Mouse (Mus musculus) hematopoietic multipotent progenitor cell, adult 10-12 weeks (in vitro differentiated cells): ENCODE measurements around the gene Mtx1. TPM values are rescaled to one million over a fixed set of nuclear protein-coding genes. Genes with fewer than 3 reads are reported as not detected.

Experiments
- polyA plus RNA-seq: library from polyadenylated mRNA; stranded (reverse); fragments of >175 nt; gene quantifications from 2 replicates; pipeline ENCODE4 v1.2.3, GENCODE M21; 2012; ENCODE audit warnings: low replicate concordance

Mtx1 gene
- polyA plus RNA-seq = 196 and 222 TPM in 2 replicates

GRCm38 (mm10) chr3:89226900-89227299, at the start of gene Mtx1:
Gene Mtx1, minus strand, starts transcription at chr3:89227088.

GRCm38 (mm10) chr3:89270051-89270755, 43.3 kb upstream of the Mtx1 start, which contains the start of gene Slc50a1:
Gene Slc50a1, minus strand, starts transcription at chr3:89270570.

GRCm38 (mm10) chr3:89259076-89259475, 32.2 kb upstream of the Mtx1 start, which contains the start of gene Dpm3:
Gene Dpm3, plus strand, starts transcription at chr3:89259358.

GRCm38 (mm10) chr3:89246261-89247100, 19.6 kb upstream of the Mtx1 start, which contains the start of gene Trim46:
Gene Trim46, minus strand, starts transcription at chr3:89246309.

GRCm38 (mm10) chr3:89245688-89246171, 18.8 kb upstream of the Mtx1 start, which contains the start of gene Krtcap2:
Gene Krtcap2, plus strand, starts transcription at chr3:89245966.

GRCm38 (mm10) chr3:89228836-89229235, 1.9 kb upstream of the Mtx1 start, which contains the start of gene Muc1:
Gene Muc1, plus strand, starts transcription at chr3:89229057.

GRCm38 (mm10) chr3:89214681-89215411, 12.0 kb downstream of the Mtx1 start, which contains the start of gene Thbs3:
Gene Thbs3, plus strand, starts transcription at chr3:89215180.

GRCm38 (mm10) chr3:89202253-89203141, 24.4 kb downstream of the Mtx1 start, which contains the start of gene Gba:
Gene Gba, plus strand, starts transcription at chr3:89202928.

GRCm38 (mm10) chr3:89183058-89183958, 43.6 kb downstream of the Mtx1 start, which contains the start of gene Fam189b:
Gene Fam189b, plus strand, starts transcription at chr3:89183143.

GRCm38 (mm10) chr3:89177242-89178106, 49.4 kb downstream of the Mtx1 start, which contains the start of gene Scamp3:
Gene Scamp3, plus strand, starts transcription at chr3:89177473.

GRCm38 (mm10) chr3:89164506-89165267, 62.2 kb downstream of the Mtx1 start, which contains the start of gene Clk2:
Gene Clk2, plus strand, starts transcription at chr3:89164795.

GRCm38 (mm10) chr3:89159616-89160344, 67.1 kb downstream of the Mtx1 start, which contains the start of gene Hcn3:
Gene Hcn3, minus strand, starts transcription at chr3:89160196.

Other genes starting within 250 kb of the Mtx1 start
- gene Rusc1, start 133.8 kb downstream of the Mtx1 start, polyA plus RNA-seq = 39.4 and 51.6 TPM in 2 replicates
- gene Gm43738, start 126.0 kb downstream of the Mtx1 start, polyA plus RNA-seq = 0.68 TPM in 1 of 2 replicates, not detected in the other
- gene Fdps, start 125.1 kb downstream of the Mtx1 start, polyA plus RNA-seq = 4.4 and 8.8 TPM in 2 replicates
- 5.5 and 56.5 TPM in 2 replicates for gene Pklr, start 90.9 kb downstream of the Mtx1 start, polyA plus RNA-seq
- gene Hcn3, start 66.9 kb downstream of the Mtx1 start, polyA plus RNA-seq = 3.0 and 4.4 TPM in 2 replicates
- 48.8 and 75.7 TPM in 2 replicates for gene Clk2, start 62.3 kb downstream of the Mtx1 start, polyA plus RNA-seq
- gene Scamp3, start 49.6 kb downstream of the Mtx1 start, polyA plus RNA-seq = 280 and 307 TPM in 2 replicates
- 144 and 333 TPM in 2 replicates for gene Fam189b, start 43.9 kb downstream of the Mtx1 start, polyA plus RNA-seq
- 14.9 and 15.3 TPM in 2 replicates for gene Gba, start 24.2 kb downstream of the Mtx1 start, polyA plus RNA-seq
- gene Thbs3, start 11.9 kb downstream of the Mtx1 start, polyA plus RNA-seq = 0.47 and 0.53 TPM in 2 replicates
- 0.72 and 1.1 TPM in 2 replicates for gene Muc1, start 2.0 kb upstream of the Mtx1 start, polyA plus RNA-seq
- 77.7 and 182 TPM in 2 replicates for gene Krtcap2, start 18.9 kb upstream of the Mtx1 start, polyA plus RNA-seq
- gene Trim46, start 19.2 kb upstream of the Mtx1 start, polyA plus RNA-seq = 7.9 and 14.5 TPM in 2 replicates
- gene Dpm3, start 32.3 kb upstream of the Mtx1 start, polyA plus RNA-seq = 332 and 345 TPM in 2 replicates
- 38.7 and 63.5 TPM in 2 replicates for gene Slc50a1, start 43.5 kb upstream of the Mtx1 start, polyA plus RNA-seq
- 0.37 and 0.85 TPM in 2 replicates for gene Efna1, start 54.1 kb upstream of the Mtx1 start, polyA plus RNA-seq
- gene Efna3, start 95.9 kb upstream of the Mtx1 start, polyA plus RNA-seq = not detected in 2 replicates
- 0.65 and 1.9 TPM in 2 replicates for gene Efna4, start 110.9 kb upstream of the Mtx1 start, polyA plus RNA-seq
- 41.8 and 169 TPM in 2 replicates for gene Adam15, start 122.9 kb upstream of the Mtx1 start, polyA plus RNA-seq
- gene Dcst2, start 134.9 kb upstream of the Mtx1 start, polyA plus RNA-seq = not detected in 2 replicates
- gene Dcst1, start 138.2 kb upstream of the Mtx1 start, polyA plus RNA-seq = not detected in 2 replicates
- gene Zbtb7b, start 167.7 kb upstream of the Mtx1 start, polyA plus RNA-seq = 186 and 424 TPM in 2 replicates
- 0.49 TPM in 1 of 2 replicates, not detected in the other for gene Lenep, start 175.7 kb upstream of the Mtx1 start, polyA plus RNA-seq
- gene Flad1, start 184.8 kb upstream of the Mtx1 start, polyA plus RNA-seq = 15.1 and 28.4 TPM in 2 replicates
- gene Cks1b, start 191.3 kb upstream of the Mtx1 start, polyA plus RNA-seq = 9.2 and 12.8 TPM in 2 replicates
- 109 and 110 TPM in 2 replicates for gene Shc1, start 191.4 kb upstream of the Mtx1 start, polyA plus RNA-seq
- 170 and 494 TPM in 2 replicates for gene Pygo2, start 203.1 kb upstream of the Mtx1 start, polyA plus RNA-seq
- gene Pbxip1, start 209.6 kb upstream of the Mtx1 start, polyA plus RNA-seq = 65.6 and 87.9 TPM in 2 replicates
- gene Pmvk, start 227.5 kb upstream of the Mtx1 start, polyA plus RNA-seq = 0.87 and 11.8 TPM in 2 replicates